Mouse (Mus musculus) neural tube, embryonic 15.5 days (tissue): ENCODE measurements around the gene 6030458C11Rik. TPM values are rescaled to one million over a fixed set of nuclear protein-coding genes. Genes with fewer than 3 reads are reported as not detected.
"Not testable (repeated sequence)": the region's sequence is repeated elsewhere in the genome, so short reads cannot be mapped to it uniquely, and the experiment has no call there.

Experiments
- ATAC-seq: fragments of 200-750 bp; cut with Nextera tagmentation; 2 replicates; pipeline ENCODE4 v1.8.0; 2017; ENCODE audit warnings: mild to moderate bottlenecking, moderate TSS enrichment, moderate library complexity; ENCODE audit not compliant: low FRiP score
- H3K27ac ChIP-seq: fragments of 300-500 bp; sonication (generic); replicated peaks from 2 replicates; pipeline ENCODE4 v1.5.1; 2015; ENCODE audit warnings: mild to moderate bottlenecking, inconsistent platforms
- H3K27me3 ChIP-seq: fragments of 300-500 bp; sonication (generic); replicated peaks from 2 replicates; pipeline ENCODE4 v1.6.1; 2015; ENCODE audit warnings: inconsistent platforms
- H3K36me3 ChIP-seq: fragments of 300-500 bp; sonication (generic); 2 replicates; pipeline ENCODE4 v1.6.1; 2015; ENCODE audit warnings: inconsistent platforms
- H3K4me1 ChIP-seq: fragments of 300-500 bp; sonication (generic); 2 replicates; pipeline ENCODE4 v1.6.1; 2015; ENCODE audit warnings: inconsistent platforms
- H3K4me2 ChIP-seq: fragments of 300-500 bp; sonication (generic); 2 replicates; pipeline ENCODE4 v1.6.1; 2015; ENCODE audit warnings: inconsistent platforms, mild to moderate bottlenecking, moderate library complexity
- H3K4me3 ChIP-seq: fragments of 300-500 bp; sonication (generic); replicated peaks from 2 replicates; pipeline ENCODE4 v1.5.1; 2015; ENCODE audit warnings: mild to moderate bottlenecking, inconsistent platforms
- H3K9ac ChIP-seq: fragments of 300-500 bp; sonication (generic); replicated peaks from 2 replicates; pipeline ENCODE4 v1.6.1; 2015; ENCODE audit warnings: mild to moderate bottlenecking, inconsistent platforms
- H3K9me3 ChIP-seq: fragments of 300-500 bp; sonication (generic); replicated peaks from 2 replicates; pipeline ENCODE4 v1.6.1; 2016; ENCODE audit warnings: inconsistent platforms
- WGBS: fragments of 180-500 bp; shearing (Covaris S2); methylation state at CpG from one replicate; pipeline ENCODE4 v1.1.7; 2015; ENCODE audit warnings: mixed read lengths; 5-methylcytosine and 5-hydroxymethylcytosine counted together
- polyA plus RNA-seq: library from polyadenylated mRNA; unstranded; fragments of >200 nt; fragmentation: Nextera tagmentation; extraction: Ambion mirVana; gene quantifications from 2 replicates; pipeline ENCODE4 v1.2.1, GENCODE M21; 2015

Gene 6030458C11Rik
- polyA plus RNA-seq, 1 experiment from 2014 or later, result 37.3 TPM

- Histone ChIP-seq H3K4me2 (no peak overlapping the region), H3K4me3 (no peak overlapping the region), H3K9me3 (no peaks in the 10 kb centered on the region), H3K27ac (no peak overlapping the region), H3K27me3 (no peaks in the 10 kb centered on the region), H3K36me3 (peaks cover 65% of the 10 kb centered on the region), H3K9ac (no peak overlapping the region), H3K4me1 (no peaks in the 10 kb centered on the region)
- 93% methylated on average over 6 of the region's 6 CpGs for whole genome bisulfite sequencing
- ATAC-seq, result no peak
These were observed 15.1 kb downstream of the 6030458C11Rik start for GRCm38 (mm10) chr15:12809305-12809704.

- no peak overlapping the region for H3K9ac ChIP-seq
- H3K4me1 ChIP-seq, result no peaks in the 10 kb centered on the region
- no peak overlapping the region for H3K4me2 ChIP-seq
- no peak for ATAC-seq
- no peak overlapping the region for H3K4me3 ChIP-seq
- H3K9me3 ChIP-seq, result no peaks in the 10 kb centered on the region
- H3K27ac ChIP-seq, result no peak overlapping the region
- 92% methylated on average over 10 of the region's 10 CpGs for WGBS
- peaks cover 49% of the 10 kb centered on the region for H3K36me3 ChIP-seq
- no peaks in the 10 kb centered on the region for H3K27me3 ChIP-seq
These were observed 17.4 kb downstream of the 6030458C11Rik start for GRCm38 (mm10) chr15:12807088-12807487.

DNA sequence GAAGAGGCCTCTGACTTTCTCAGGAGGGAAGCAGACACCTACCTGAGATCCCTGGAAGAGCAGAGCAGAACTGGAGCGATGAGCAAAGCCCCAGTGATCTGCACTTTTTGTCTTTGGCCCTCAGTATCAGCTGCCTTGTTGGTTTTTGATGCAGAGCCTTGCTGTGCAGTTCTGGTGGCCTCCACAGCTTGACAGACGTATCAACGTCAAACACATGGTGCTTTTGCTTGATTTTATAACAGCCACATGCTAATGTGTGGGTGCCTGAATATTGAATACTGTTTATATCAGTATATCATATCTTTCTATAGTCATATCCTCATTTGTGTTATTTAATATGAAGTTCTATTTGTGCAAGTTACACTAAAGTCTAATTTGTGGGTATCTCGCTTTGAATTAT, 19.4 kb downstream of the 6030458C11Rik start:
- WGBS, result 90% methylated on average over 4 of the region's 4 CpGs

GRCm38 (mm10) chr15:12801142-12801506, 23.3 kb downstream of the 6030458C11Rik start:
- H3K27ac ChIP-seq, H3K4me3 ChIP-seq, H3K4me1 ChIP-seq, H3K9me3 ChIP-seq, ATAC-seq, H3K4me2 ChIP-seq, H3K27me3 ChIP-seq, H3K9ac ChIP-seq, H3K36me3 ChIP-seq: not testable (repeated sequence)
- WGBS, result 81% methylated on average over 2 of the region's 2 CpGs

More for the DNA sequence above, 19.4 kb downstream of the 6030458C11Rik start:
- Histone ChIP-seq H3K4me1 (no peaks in the 10 kb centered on the region), H3K27me3 (no peaks in the 10 kb centered on the region), H3K4me2 (no peak overlapping the region), H3K4me3 (no peak overlapping the region), H3K36me3 (peaks cover 29% of the 10 kb centered on the region), H3K9me3 (no peaks in the 10 kb centered on the region), H3K27ac (no peak overlapping the region), H3K9ac (no peak overlapping the region)
- ATAC-seq, result no peak

DNA sequence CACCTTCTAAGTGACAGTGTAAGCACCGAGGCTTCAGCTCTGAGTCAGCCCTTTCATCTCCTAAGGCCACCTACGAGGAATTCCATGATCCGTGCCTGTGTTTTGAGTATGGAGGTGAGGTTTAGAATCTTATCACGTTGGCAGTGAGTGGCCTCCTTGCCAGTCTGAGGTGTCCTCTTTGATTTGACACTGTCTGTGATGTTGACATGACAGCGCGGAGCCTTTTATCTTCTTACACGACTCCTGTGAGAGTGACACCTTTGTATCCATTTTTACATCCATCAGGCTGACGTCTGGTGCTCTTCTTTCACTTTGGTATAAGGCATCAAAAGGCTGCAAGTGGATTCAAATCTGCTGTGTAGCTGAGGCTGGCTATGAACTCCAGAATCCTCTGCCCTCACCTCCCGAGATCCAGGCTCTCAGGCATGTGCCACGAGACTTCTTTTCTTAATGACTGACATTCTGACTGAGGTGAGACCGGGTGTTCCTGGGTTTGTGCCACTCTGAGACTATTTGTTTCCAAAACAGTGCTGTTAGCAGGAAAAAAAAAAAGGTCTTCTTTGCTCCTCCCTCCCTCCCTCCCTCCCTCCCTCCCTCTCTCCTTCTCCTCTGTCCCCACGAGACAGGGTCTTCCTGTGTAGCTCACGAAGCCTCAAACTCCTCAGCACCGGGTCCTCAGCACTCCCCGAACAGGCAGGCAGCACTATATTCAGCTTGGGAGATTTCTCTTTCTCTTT, 23.9 kb downstream of the 6030458C11Rik start:
- Histone ChIP-seq H3K4me3 (no peak overlapping the region), H3K9me3 (no peaks in the 10 kb centered on the region), H3K27ac (no peak overlapping the region), H3K36me3 (no peaks in the 10 kb centered on the region), H3K4me1 (no peaks in the 10 kb centered on the region), H3K4me2 (no peak overlapping the region), H3K27me3 (no peaks in the 10 kb centered on the region), H3K9ac (no peak overlapping the region)
- no peak for ATAC-seq
- 61% methylated on average over 15 of the region's 15 CpGs for WGBS

- ATAC-seq, result no peak
- no peaks in the 10 kb centered on the region for H3K9me3 ChIP-seq
- no peaks in the 10 kb centered on the region for H3K36me3 ChIP-seq
- H3K9ac ChIP-seq, result no peak overlapping the region
- H3K4me2 ChIP-seq, result no peak overlapping the region
- no peak overlapping the region for H3K27ac ChIP-seq
- no peak overlapping the region for H3K4me3 ChIP-seq
- H3K27me3 ChIP-seq, result no peaks in the 10 kb centered on the region
- 88% methylated on average over 6 of the region's 6 CpGs for WGBS
- H3K4me1 ChIP-seq, result no peaks in the 10 kb centered on the region
These were observed 26.4 kb downstream of the 6030458C11Rik start for GRCm38 (mm10) chr15:12798043-12798442.

DNA sequence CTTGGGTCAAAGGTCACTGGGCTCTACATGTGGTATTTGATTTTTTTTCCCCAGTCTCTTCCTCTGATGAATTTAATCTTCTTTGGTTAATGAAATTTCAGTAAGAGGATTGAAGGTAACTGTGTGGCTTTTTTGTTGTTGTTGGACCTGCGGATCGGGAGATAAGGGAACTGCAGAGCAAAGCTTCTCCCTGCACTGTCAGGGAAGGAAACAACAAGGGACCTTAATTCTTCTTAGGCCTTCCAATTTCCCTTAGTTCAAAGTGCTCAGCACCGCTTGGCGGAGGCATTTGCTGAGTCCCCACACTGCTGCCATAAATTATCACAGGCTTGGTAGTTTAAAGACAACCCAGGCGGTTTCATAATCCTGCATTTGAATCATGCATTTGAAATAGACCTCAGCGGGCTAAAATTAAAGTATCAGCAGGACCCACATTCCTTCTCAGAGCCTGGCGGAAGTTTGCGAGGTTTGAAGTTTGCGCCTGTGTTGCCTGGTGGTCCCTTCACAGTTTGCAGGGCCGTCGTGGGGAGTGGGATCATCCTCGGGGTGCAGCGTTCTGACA, 28.5 kb downstream of the 6030458C11Rik start:
- no peak overlapping the region for H3K4me2 ChIP-seq
- no peak overlapping the region for H3K9ac ChIP-seq
- no peaks in the 10 kb centered on the region for H3K4me1 ChIP-seq
- H3K9me3 ChIP-seq, result no peaks in the 10 kb centered on the region
- no peak overlapping the region for H3K4me3 ChIP-seq
- 55% methylated on average over 13 of the region's 13 CpGs for WGBS
- no peaks in the 10 kb centered on the region for H3K36me3 ChIP-seq
- no peaks in the 10 kb centered on the region for H3K27me3 ChIP-seq
- ATAC-seq, result no peak
- no peak overlapping the region for H3K27ac ChIP-seq

DNA sequence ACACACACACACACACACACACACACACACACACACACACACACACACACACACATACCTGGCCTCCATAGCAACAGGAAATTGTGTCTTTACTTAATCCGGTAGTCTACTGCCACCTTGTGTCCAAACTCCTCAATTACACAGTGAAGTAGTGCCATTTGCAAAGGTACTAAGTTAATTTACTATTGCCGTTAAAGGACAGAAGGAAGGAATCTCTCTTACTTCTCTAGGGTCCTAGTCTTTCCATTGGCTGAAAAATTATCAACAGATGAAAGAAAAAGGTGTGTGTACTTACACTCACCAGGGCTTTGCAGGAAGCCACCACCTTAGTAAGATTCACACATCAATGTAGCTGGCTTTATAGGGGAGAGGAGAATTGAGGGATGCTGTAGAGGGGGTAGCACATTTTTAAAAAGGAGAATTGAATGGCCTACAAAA, 29.0 kb downstream of the 6030458C11Rik start:
- 1% methylated on average over 2 of the region's 2 CpGs for whole genome bisulfite sequencing
- H3K9ac ChIP-seq, result no peak overlapping the region
- no peaks in the 10 kb centered on the region for H3K9me3 ChIP-seq
- H3K4me1 ChIP-seq, result no peaks in the 10 kb centered on the region
- H3K4me2 ChIP-seq, result no peak overlapping the region
- H3K27ac ChIP-seq, result no peak overlapping the region
- H3K36me3 ChIP-seq, result no peaks in the 10 kb centered on the region
- no peak overlapping the region for H3K4me3 ChIP-seq
- no peaks in the 10 kb centered on the region for H3K27me3 ChIP-seq
- peak; percentile 55; the same call in 1 of the 2 replicates for ATAC-seq

DNA sequence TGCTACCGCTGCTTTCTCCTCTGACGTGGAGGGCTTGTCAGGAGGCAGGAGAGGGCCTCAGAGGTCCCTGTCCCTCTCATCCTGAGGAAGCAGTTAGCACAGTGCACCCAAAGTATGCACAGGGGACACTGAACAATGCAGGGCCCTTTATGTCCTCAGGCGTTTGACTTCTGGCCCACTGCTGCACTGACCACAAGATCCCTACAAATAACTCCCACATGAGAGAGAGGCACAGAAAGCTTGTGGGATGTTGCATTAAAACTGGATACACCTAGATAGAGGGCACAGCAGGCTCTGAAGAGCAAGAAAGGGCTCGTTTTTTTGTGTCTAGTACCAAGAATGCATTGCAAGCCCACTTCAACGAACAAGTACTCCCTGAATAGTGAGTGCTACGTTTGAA, 30.1 kb downstream of the 6030458C11Rik start:
- no peaks in the 10 kb centered on the region for H3K36me3 ChIP-seq
- no peak overlapping the region for H3K27ac ChIP-seq
- no peak overlapping the region for H3K4me3 ChIP-seq
- no peak overlapping the region for H3K4me2 ChIP-seq
- H3K27me3 ChIP-seq, result no peaks in the 10 kb centered on the region
- H3K9ac ChIP-seq, result no peak overlapping the region
- WGBS, result 62% methylated on average over 6 of the region's 6 CpGs
- ATAC-seq, result no peak
- H3K4me1 ChIP-seq, result 0 out of 2 replicates have a peak, but pooled peaks cover 4% of the 10 kb centered on the region
- H3K9me3 ChIP-seq, result no peaks in the 10 kb centered on the region

- Histone ChIP-seq H3K9ac (no peak overlapping the region), H3K27me3 (no peaks in the 10 kb centered on the region), H3K4me1 (0 out of 2 replicates have a peak, but pooled peaks cover 4% of the 10 kb centered on the region), H3K27ac (no peak overlapping the region), H3K4me3 (no peak overlapping the region), H3K9me3 (no peaks in the 10 kb centered on the region), H3K36me3 (no peaks in the 10 kb centered on the region), H3K4me2 (peak overlapping the region; percentile 27)
- ATAC-seq, result no peak
- 15% methylated on average over 10 of the region's 10 CpGs for WGBS
These were observed 35.0 kb downstream of the 6030458C11Rik start for GRCm38 (mm10) chr15:12789406-12789867.

GRCm38 (mm10) chr15:12788536-12788935, 35.9 kb downstream of the 6030458C11Rik start:
- 81% methylated on average over 5 of the region's 5 CpGs for WGBS
- Histone ChIP-seq H3K4me1 (0 out of 2 replicates have a peak, but pooled peaks cover 4% of the 10 kb centered on the region), H3K27me3 (no peaks in the 10 kb centered on the region), H3K4me2 (no peak overlapping the region), H3K9ac (no peak overlapping the region), H3K4me3 (no peak overlapping the region), H3K9me3 (no peaks in the 10 kb centered on the region), H3K36me3 (no peaks in the 10 kb centered on the region), H3K27ac (no peak overlapping the region)
- no peak for ATAC-seq

DNA sequence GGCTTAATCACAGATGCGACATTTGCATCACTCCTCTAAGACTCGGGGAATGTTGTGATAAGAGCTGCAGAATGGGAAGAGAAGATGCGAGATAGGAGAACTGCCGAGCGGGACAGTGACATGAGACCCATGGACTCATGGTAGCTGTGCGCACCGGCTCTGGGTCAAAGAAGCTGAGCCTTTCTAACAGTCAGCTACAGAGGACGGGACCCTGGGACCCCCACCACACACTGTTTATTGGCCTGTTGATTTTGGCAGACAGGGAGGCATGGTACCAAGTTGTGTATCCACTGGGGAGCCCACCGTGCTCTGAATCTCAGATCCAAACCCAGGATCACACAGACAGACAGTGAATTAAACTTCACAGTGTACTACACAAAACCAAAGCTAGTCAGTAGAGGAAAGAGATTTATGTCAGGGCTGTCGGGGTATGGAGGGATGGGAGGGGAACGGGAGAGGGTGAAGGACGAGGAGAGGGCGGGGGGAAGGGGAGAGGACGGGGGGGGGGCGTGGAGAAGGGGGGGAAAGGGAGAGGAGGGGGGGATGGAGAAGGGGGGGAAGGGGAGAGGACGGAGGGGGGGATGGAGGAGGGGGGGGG, 42.6 kb downstream of the 6030458C11Rik start:
- H3K36me3 ChIP-seq, result no peaks in the 10 kb centered on the region
- H3K9me3 ChIP-seq, result no peaks in the 10 kb centered on the region
- H3K27ac ChIP-seq, result no peak overlapping the region
- no peak overlapping the region for H3K9ac ChIP-seq
- H3K4me1 ChIP-seq, result peaks cover 4% of the 10 kb centered on the region; the same call in 1 of the 2 replicates
- no peak overlapping the region for H3K4me3 ChIP-seq
- 40% methylated on average over 13 of the region's 16 CpGs for WGBS
- no peak overlapping the region for H3K4me2 ChIP-seq
- no peaks in the 10 kb centered on the region for H3K27me3 ChIP-seq
- peak; percentile 17; the same call in 1 of the 2 replicates for ATAC-seq
